Mouse (Mus musculus): ENCODE measurements around the gene Klf16. TPM values are rescaled to one million over a fixed set of nuclear protein-coding genes. Genes with fewer than 3 reads are reported as not detected.

Gene Klf16
- polyA plus RNA-seq, 1 experiment from 2014 or later: 5.5 TPM

- Histone ChIP-seq H3K27me3 (ENCODE audit: control insufficient read depth, insufficient read depth, low read length) (no peaks in the 10 kb centered on the region), H3K9me3 (replicated peaks; ENCODE audit: control insufficient read depth, low read length) (no peaks in the 10 kb centered on the region), H3K36me3 (replicated peaks; ENCODE audit: control insufficient read depth, insufficient read depth, low read depth, low read length) (no peaks in the 10 kb centered on the region), H3K4me1 (ENCODE audit: control insufficient read depth, insufficient read depth, low read length) (no peaks in the 10 kb centered on the region), H3K4me3 (ENCODE audit: low read depth, low read length) (no peak overlapping the region), H3K4me2 (ENCODE audit: low read depth, low read length) (no peak overlapping the region), H3K9ac (replicated peaks; ENCODE audit: low read length) (no peak overlapping the region), H3K27ac (replicated peaks; ENCODE audit: low read depth, low read length) (no peak overlapping the region)
- DNase-seq (ENCODE audit: low spot score) (no peak), ATAC-seq (replicated peaks; ENCODE audit: insufficient number of reproducible peaks, low FRiP score, low TSS enrichment, low read depth) (no peak)
- WGBS: 89% methylated on average over 6 of the region's 6 CpGs
These were observed 23.1 kb downstream of the Klf16 start for GRCm38 (mm10) chr10:80553997-80554396.

DNA sequence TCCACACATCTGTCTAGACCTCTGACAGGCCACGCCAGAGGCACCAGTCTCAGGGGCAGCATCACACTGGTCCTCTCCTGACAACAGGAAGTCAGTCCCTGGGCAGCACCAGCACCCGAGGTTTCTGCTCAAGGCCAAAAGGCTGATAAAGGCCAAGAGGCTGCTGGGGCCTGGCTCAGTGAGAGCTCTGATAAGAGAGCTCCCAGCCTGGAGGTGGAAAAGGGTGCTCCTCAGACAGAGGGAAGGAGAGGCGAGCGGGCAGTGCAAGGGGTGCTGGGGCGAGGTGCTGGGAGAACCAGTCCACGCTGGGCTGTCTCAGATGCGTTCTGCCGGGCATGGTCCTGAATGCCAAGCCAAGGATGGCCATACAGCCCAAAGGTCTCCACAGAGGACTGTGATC lies 23.5 kb downstream of the Klf16 start:
- Histone ChIP-seq H3K4me1 (ENCODE audit: control insufficient read depth, insufficient read depth, low read length) (no peaks in the 10 kb centered on the region), H3K27ac (replicated peaks; ENCODE audit: low read depth, low read length) (no peak overlapping the region), H3K4me3 (ENCODE audit: low read depth, low read length) (no peak overlapping the region), H3K9ac (replicated peaks; ENCODE audit: low read length) (no peak overlapping the region), H3K4me2 (ENCODE audit: low read depth, low read length) (no peak overlapping the region), H3K36me3 (replicated peaks; ENCODE audit: control insufficient read depth, insufficient read depth, low read depth, low read length) (no peaks in the 10 kb centered on the region), H3K27me3 (ENCODE audit: control insufficient read depth, insufficient read depth, low read length) (no peaks in the 10 kb centered on the region), H3K9me3 (replicated peaks; ENCODE audit: control insufficient read depth, low read length) (no peaks in the 10 kb centered on the region)
- 89% methylated on average over 8 of the region's 8 CpGs for WGBS
- no peak for DNase-seq (ENCODE audit: low spot score)
- no peak for ATAC-seq (replicated peaks; ENCODE audit: insufficient number of reproducible peaks, low FRiP score, low TSS enrichment, low read depth)

GRCm38 (mm10) chr10:80552364-80552763 lies 24.8 kb downstream of the Klf16 start:
- H3K36me3 ChIP-seq (replicated peaks; ENCODE audit: control insufficient read depth, insufficient read depth, low read depth, low read length): no peaks in the 10 kb centered on the region; the same call in none of the 2 replicates
- H3K4me2 ChIP-seq (ENCODE audit: low read depth, low read length): no peak overlapping the region
- no peaks in the 10 kb centered on the region for H3K4me1 ChIP-seq (ENCODE audit: control insufficient read depth, insufficient read depth, low read length)
- no peak overlapping the region for H3K4me3 ChIP-seq (ENCODE audit: low read depth, low read length)
- H3K9me3 ChIP-seq (replicated peaks; ENCODE audit: control insufficient read depth, low read length): no peaks in the 10 kb centered on the region
- ATAC-seq (replicated peaks; ENCODE audit: insufficient number of reproducible peaks, low FRiP score, low TSS enrichment, low read depth) (no peak), DNase-seq (ENCODE audit: low spot score) (no peak)
- no peaks in the 10 kb centered on the region for H3K27me3 ChIP-seq (ENCODE audit: control insufficient read depth, insufficient read depth, low read length)
- no peak overlapping the region for H3K9ac ChIP-seq (replicated peaks; ENCODE audit: low read length)
- no peak overlapping the region for H3K27ac ChIP-seq (replicated peaks; ENCODE audit: low read depth, low read length)
- WGBS: 65% methylated on average over 9 of the region's 9 CpGs

DNA sequence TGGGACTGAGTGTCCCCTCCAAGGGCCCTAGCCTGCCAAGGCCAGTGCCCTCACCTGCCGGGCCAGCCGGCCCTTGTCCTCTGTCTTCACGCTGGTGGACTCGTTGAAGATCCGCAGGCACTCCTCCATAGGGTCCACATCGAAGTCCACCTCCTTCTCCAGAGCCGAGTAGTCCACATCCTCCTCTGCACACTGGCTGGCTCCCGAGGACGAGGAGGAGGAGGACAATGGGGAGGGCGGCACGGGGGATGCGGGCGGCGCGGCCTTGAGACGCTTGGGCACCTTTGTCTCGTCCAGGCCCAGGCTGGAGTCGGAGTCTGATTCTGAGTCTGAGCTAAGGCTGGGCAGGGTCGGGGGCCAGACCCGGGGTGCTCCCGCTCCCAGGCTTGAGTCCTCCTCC lies 27.8 kb downstream of the Klf16 start:
- no peak for ATAC-seq (replicated peaks; ENCODE audit: insufficient number of reproducible peaks, low FRiP score, low TSS enrichment, low read depth)
- Histone ChIP-seq H3K9me3 (replicated peaks; ENCODE audit: control insufficient read depth, low read length) (no peaks in the 10 kb centered on the region), H3K27me3 (ENCODE audit: control insufficient read depth, insufficient read depth, low read length) (no peaks in the 10 kb centered on the region), H3K36me3 (replicated peaks; ENCODE audit: control insufficient read depth, insufficient read depth, low read depth, low read length) (peaks cover 1% of the 10 kb centered on the region), H3K4me3 (ENCODE audit: low read depth, low read length) (no peak overlapping the region), H3K4me1 (ENCODE audit: control insufficient read depth, insufficient read depth, low read length) (no peaks in the 10 kb centered on the region), H3K27ac (replicated peaks; ENCODE audit: low read depth, low read length) (no peak overlapping the region), H3K4me2 (ENCODE audit: low read depth, low read length) (no peak overlapping the region), H3K9ac (replicated peaks; ENCODE audit: low read length) (no peak overlapping the region)
- WGBS: 91% methylated on average over 21 of the region's 21 CpGs
- no peak for DNase-seq (ENCODE audit: low spot score)

- ATAC-seq (replicated peaks; ENCODE audit: insufficient number of reproducible peaks, low FRiP score, low TSS enrichment, low read depth): no peak; the same call in 1 of the 2 replicates
- Histone ChIP-seq H3K4me2 (ENCODE audit: low read depth, low read length) (no peak overlapping the region), H3K4me3 (ENCODE audit: low read depth, low read length) (no peak overlapping the region), H3K9me3 (replicated peaks; ENCODE audit: control insufficient read depth, low read length) (no peaks in the 10 kb centered on the region), H3K4me1 (ENCODE audit: control insufficient read depth, insufficient read depth, low read length) (no peaks in the 10 kb centered on the region), H3K27me3 (ENCODE audit: control insufficient read depth, insufficient read depth, low read length) (no peaks in the 10 kb centered on the region), H3K36me3 (replicated peaks; ENCODE audit: control insufficient read depth, insufficient read depth, low read depth, low read length) (peaks cover 5% of the 10 kb centered on the region), H3K27ac (replicated peaks; ENCODE audit: low read depth, low read length) (no peak overlapping the region), H3K9ac (replicated peaks; ENCODE audit: low read length) (no peak overlapping the region)
- peak; percentile 65 for DNase-seq (ENCODE audit: low spot score)
- WGBS: 78% methylated on average over 10 of the region's 10 CpGs
These were observed 28.6 kb downstream of the Klf16 start for GRCm38 (mm10) chr10:80548428-80549006.

DNA sequence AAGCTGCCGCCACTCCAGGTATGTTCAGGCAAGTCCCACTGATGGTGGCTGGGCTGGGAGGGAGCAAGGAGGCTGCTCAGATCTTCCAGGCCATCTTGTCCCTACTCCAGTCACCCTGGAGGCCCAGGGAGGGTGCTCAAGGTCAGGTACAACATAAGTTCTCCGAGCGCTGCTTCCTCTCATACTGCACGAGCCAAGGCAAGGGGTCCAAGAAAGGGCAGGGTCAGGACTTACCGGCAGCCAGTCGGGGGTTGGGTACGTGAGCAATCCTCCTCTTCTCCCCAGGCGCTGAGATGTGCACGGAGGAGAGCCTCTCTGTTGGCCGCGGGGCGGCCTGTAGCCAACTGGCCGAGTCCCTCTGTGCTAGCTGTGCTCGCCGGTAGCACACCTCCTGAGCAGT lies 29.6 kb downstream of the Klf16 start:
- Histone ChIP-seq H3K4me2 (ENCODE audit: low read depth, low read length) (no peak overlapping the region), H3K9me3 (replicated peaks; ENCODE audit: control insufficient read depth, low read length) (no peaks in the 10 kb centered on the region), H3K36me3 (replicated peaks; ENCODE audit: control insufficient read depth, insufficient read depth, low read depth, low read length) (peaks cover 6% of the 10 kb centered on the region), H3K4me1 (ENCODE audit: control insufficient read depth, insufficient read depth, low read length) (no peaks in the 10 kb centered on the region), H3K27ac (replicated peaks; ENCODE audit: low read depth, low read length) (no peak overlapping the region), H3K27me3 (ENCODE audit: control insufficient read depth, insufficient read depth, low read length) (no peaks in the 10 kb centered on the region), H3K4me3 (ENCODE audit: low read depth, low read length) (no peak overlapping the region), H3K9ac (replicated peaks; ENCODE audit: low read length) (no peak overlapping the region)
- 88% methylated on average over 15 of the region's 15 CpGs for WGBS
- no peak for ATAC-seq (replicated peaks; ENCODE audit: insufficient number of reproducible peaks, low FRiP score, low TSS enrichment, low read depth)
- DNase-seq (ENCODE audit: low spot score): no peak

GRCm38 (mm10) chr10:80546945-80547344 lies 30.2 kb downstream of the Klf16 start:
- H3K9me3 ChIP-seq (replicated peaks; ENCODE audit: control insufficient read depth, low read length): no peaks in the 10 kb centered on the region
- 95% methylated on average over 4 of the region's 4 CpGs for WGBS
- no peak overlapping the region for H3K4me3 ChIP-seq (ENCODE audit: low read depth, low read length)
- H3K4me2 ChIP-seq (ENCODE audit: low read depth, low read length): no peak overlapping the region
- H3K27ac ChIP-seq (replicated peaks; ENCODE audit: low read depth, low read length): no peak overlapping the region
- H3K4me1 ChIP-seq (ENCODE audit: control insufficient read depth, insufficient read depth, low read length): no peaks in the 10 kb centered on the region
- H3K36me3 ChIP-seq (replicated peaks; ENCODE audit: control insufficient read depth, insufficient read depth, low read depth, low read length): peaks cover 10% of the 10 kb centered on the region
- H3K27me3 ChIP-seq (ENCODE audit: control insufficient read depth, insufficient read depth, low read length): no peaks in the 10 kb centered on the region
- DNase-seq (ENCODE audit: low spot score) (no peak), ATAC-seq (replicated peaks; ENCODE audit: insufficient number of reproducible peaks, low FRiP score, low TSS enrichment, low read depth) (no peak)
- no peak overlapping the region for H3K9ac ChIP-seq (replicated peaks; ENCODE audit: low read length)

GRCm38 (mm10) chr10:80545590-80545989 lies 31.5 kb downstream of the Klf16 start:
- DNase-seq (ENCODE audit: low spot score) (no peak), ATAC-seq (replicated peaks; ENCODE audit: insufficient number of reproducible peaks, low FRiP score, low TSS enrichment, low read depth) (no peak)
- Histone ChIP-seq H3K4me3 (ENCODE audit: low read depth, low read length) (no peak overlapping the region), H3K27ac (replicated peaks; ENCODE audit: low read depth, low read length) (no peak overlapping the region), H3K9ac (replicated peaks; ENCODE audit: low read length) (no peak overlapping the region), H3K27me3 (ENCODE audit: control insufficient read depth, insufficient read depth, low read length) (no peaks in the 10 kb centered on the region), H3K4me1 (ENCODE audit: control insufficient read depth, insufficient read depth, low read length) (no peaks in the 10 kb centered on the region), H3K4me2 (ENCODE audit: low read depth, low read length) (no peak overlapping the region), H3K9me3 (replicated peaks; ENCODE audit: control insufficient read depth, low read length) (no peaks in the 10 kb centered on the region), H3K36me3 (replicated peaks; ENCODE audit: control insufficient read depth, insufficient read depth, low read depth, low read length) (peaks cover 12% of the 10 kb centered on the region)
- WGBS: 92% methylated on average over 8 of the region's 8 CpGs
